Mouse (Mus musculus) MEL (cell line): ENCODE data around the gene Usp28.
"Not testable (repeated sequence)": the region's sequence is repeated elsewhere in the genome, so short reads cannot be mapped to it uniquely, and the experiment has no call there.

Source experiments
- BHLHE40 ChIP-seq: IDR thresholded peaks from 2 replicates; pipeline ENCODE4 v1.6.1; 2012; ENCODE audit warnings: low read depth, mild to moderate bottlenecking, inconsistent platforms, low read length, improper control_type of control experiment, borderline replicate concordance
- CTCF ChIP-seq, 3 experiments: IDR thresholded peaks in 2 of 3; conservative IDR thresholded peaks in 1 of 3; 2 replicates each; pipeline ENCODE4 v1.5.1; 2011 to 2012; ENCODE audit warnings: low read length in 3 of 3, low read depth in 2 of 3, mild to moderate bottlenecking in 2 of 3, improper control_type of control experiment in 1 of 3, inconsistent platforms in 1 of 3, mixed read lengths in 1 of 3, moderate library complexity in 1 of 3; ENCODE audit not compliant: control insufficient read depth in 1 of 3, insufficient read depth in 1 of 3, poor library complexity in 1 of 3, severe bottlenecking in 1 of 3
- E2F4 ChIP-seq: IDR thresholded peaks from 2 replicates; pipeline ENCODE4 v1.6.1; 2011; ENCODE audit warnings: low read depth, low read length, improper control_type of control experiment, borderline replicate concordance
- ETS1 ChIP-seq: IDR thresholded peaks from 2 replicates; pipeline ENCODE4 v1.6.1; 2012; ENCODE audit warnings: low read depth, mild to moderate bottlenecking, inconsistent platforms, low read length, improper control_type of control experiment, moderate library complexity
- GATA1 ChIP-seq: IDR thresholded peaks from 2 replicates; pipeline ENCODE4 v1.6.1; 2011; ENCODE audit warnings: low read depth, low read length, improper control_type of control experiment
- MAX ChIP-seq: IDR thresholded peaks from 2 replicates; pipeline ENCODE4 v1.6.1; 2011; ENCODE audit warnings: low read length, improper control_type of control experiment
- MYC ChIP-seq: IDR thresholded peaks from 2 replicates; pipeline ENCODE4 v1.6.1; 2011; ENCODE audit warnings: low read depth, mild to moderate bottlenecking, low read length, improper control_type of control experiment, moderate library complexity
- POLR2A ChIP-seq, 2 experiments: IDR thresholded peaks; 2 replicates each; pipeline ENCODE4 v1.6.1; 2011 to 2012; ENCODE audit warnings: low read length in 2 of 2, mild to moderate bottlenecking in 2 of 2, control low read depth in 1 of 2, improper control_type of control experiment in 1 of 2, low read depth in 1 of 2, moderate library complexity in 1 of 2; ENCODE audit not compliant: control insufficient read depth in 1 of 2, insufficient read depth in 1 of 2, poor library complexity in 1 of 2
- RCOR1 ChIP-seq: IDR thresholded peaks from 2 replicates; pipeline ENCODE4 v1.6.1; 2012; ENCODE audit warnings: low read depth, mild to moderate bottlenecking, inconsistent platforms, low read length, improper control_type of control experiment
- SMC3 ChIP-seq: IDR thresholded peaks from 2 replicates; pipeline ENCODE4 v1.6.1; 2011; ENCODE audit warnings: low read depth, low read length, improper control_type of control experiment
- TBP ChIP-seq: IDR thresholded peaks from 2 replicates; pipeline ENCODE4 v1.8.0; 2011; ENCODE audit warnings: low read depth, low read length, improper control_type of control experiment
- TCF12 ChIP-seq: IDR thresholded peaks from 2 replicates; pipeline ENCODE4 v1.6.1; 2014; ENCODE audit warnings: low read depth, mild to moderate bottlenecking, inconsistent platforms, low read length, improper control_type of control experiment, moderate library complexity
- USF2 ChIP-seq, 2 experiments: IDR thresholded peaks; 2 replicates each; pipeline ENCODE4 v1.6.1; 2011 to 2012; ENCODE audit warnings: improper control_type of control experiment in 2 of 2, low read length in 2 of 2, borderline replicate concordance in 1 of 2, inconsistent platforms in 1 of 2, low read depth in 1 of 2, mild to moderate bottlenecking in 1 of 2; ENCODE audit not compliant: insufficient read depth in 1 of 2
- ZC3H11A ChIP-seq: IDR thresholded peaks from 2 replicates; pipeline ENCODE4 v1.6.1; 2012; ENCODE audit warnings: low read depth, mild to moderate bottlenecking, inconsistent platforms, low read length, improper control_type of control experiment

DNA sequence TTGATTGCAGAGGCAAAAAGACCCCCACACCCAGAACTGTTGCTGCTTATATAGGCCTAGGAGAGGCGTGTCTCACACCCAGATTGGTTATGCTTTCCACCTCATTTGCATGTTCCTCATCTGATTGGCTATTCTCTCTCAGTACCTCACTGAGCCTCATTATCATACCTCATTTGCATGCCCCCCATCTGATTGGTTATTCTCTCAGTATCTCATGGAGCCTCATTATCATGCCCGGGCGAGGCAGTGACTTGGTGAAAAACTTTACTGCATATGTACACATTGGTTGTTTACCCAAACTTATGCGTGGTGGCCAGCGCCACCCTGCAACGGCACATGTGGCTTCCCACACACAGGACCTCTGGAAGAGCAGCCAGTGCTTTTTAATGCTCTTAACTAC is 1.4 kb upstream of the Usp28 start:
- not testable (repeated sequence) for TF ChIP-seq POLR2A (IDR thresholded peaks at IDR 0.05; ENCODE audit: control insufficient read depth in 1 of 2, insufficient read depth in 1 of 2, low read depth in 1 of 2, low read length in 2 of 2, poor library complexity in 1 of 2); ZC3H11A; CTCF (IDR thresholded peaks at IDR 0.05 in 2 of 3, conservative IDR thresholded peaks at IDR 0.05 in 1 of 3; ENCODE audit: control insufficient read depth in 1 of 3, insufficient read depth in 1 of 3, low read depth in 2 of 3, low read length in 3 of 3, poor library complexity in 1 of 3, severe bottlenecking in 1 of 3); BHLHE40; GATA1; MAX; MYC; USF2 (IDR thresholded peaks at IDR 0.05; ENCODE audit: borderline replicate concordance in 1 of 2, insufficient read depth in 1 of 2, low read depth in 1 of 2, low read length in 2 of 2); SMC3; TCF12; E2F4; RCOR1; TBP; ETS1
